Mouse (Mus musculus) gastrocnemius, adult 2 months (tissue): ENCODE results near the gene Igf2bp3. TPM values are rescaled to one million over a fixed set of nuclear protein-coding genes. Genes with fewer than 3 reads are reported as not detected.

Experiments used
- DNase-seq: peaks from one replicate; pipeline ENCODE4 v3.0.0; 2022
- H3K27ac ChIP-seq: fragments of 200-600 bp; 2 replicates; pipeline ENCODE4 v1.8.1; 2022; ENCODE audit warnings: mild to moderate bottlenecking
- H3K4me3 ChIP-seq: fragments of 200-600 bp; 2 replicates; pipeline ENCODE4 v1.8.1; 2022; ENCODE audit warnings: mild to moderate bottlenecking, moderate library complexity
- CTCF ChIP-seq: fragments of 200-600 bp; IDR thresholded peaks from 2 replicates; pipeline ENCODE4 v1.8.1; 2022; ENCODE audit warnings: antibody characterized with exemption, mild to moderate bottlenecking, moderate library complexity
- intact Hi-C: fragments of 180-260 bp; cut with DNase I; formaldehyde crosslinking; loops from one replicate; pipeline ENCODE4 v1.15.1; 2025
- total RNA-seq, 2 experiments: library from RNA; stranded (reverse); gene quantifications; 2 replicates each; pipeline ENCODE4 v1.2.3; 2021

The Igf2bp3 gene
- total RNA-seq, 2 experiments from 2014 or later: 0.06 to 0.13 TPM

DNA sequence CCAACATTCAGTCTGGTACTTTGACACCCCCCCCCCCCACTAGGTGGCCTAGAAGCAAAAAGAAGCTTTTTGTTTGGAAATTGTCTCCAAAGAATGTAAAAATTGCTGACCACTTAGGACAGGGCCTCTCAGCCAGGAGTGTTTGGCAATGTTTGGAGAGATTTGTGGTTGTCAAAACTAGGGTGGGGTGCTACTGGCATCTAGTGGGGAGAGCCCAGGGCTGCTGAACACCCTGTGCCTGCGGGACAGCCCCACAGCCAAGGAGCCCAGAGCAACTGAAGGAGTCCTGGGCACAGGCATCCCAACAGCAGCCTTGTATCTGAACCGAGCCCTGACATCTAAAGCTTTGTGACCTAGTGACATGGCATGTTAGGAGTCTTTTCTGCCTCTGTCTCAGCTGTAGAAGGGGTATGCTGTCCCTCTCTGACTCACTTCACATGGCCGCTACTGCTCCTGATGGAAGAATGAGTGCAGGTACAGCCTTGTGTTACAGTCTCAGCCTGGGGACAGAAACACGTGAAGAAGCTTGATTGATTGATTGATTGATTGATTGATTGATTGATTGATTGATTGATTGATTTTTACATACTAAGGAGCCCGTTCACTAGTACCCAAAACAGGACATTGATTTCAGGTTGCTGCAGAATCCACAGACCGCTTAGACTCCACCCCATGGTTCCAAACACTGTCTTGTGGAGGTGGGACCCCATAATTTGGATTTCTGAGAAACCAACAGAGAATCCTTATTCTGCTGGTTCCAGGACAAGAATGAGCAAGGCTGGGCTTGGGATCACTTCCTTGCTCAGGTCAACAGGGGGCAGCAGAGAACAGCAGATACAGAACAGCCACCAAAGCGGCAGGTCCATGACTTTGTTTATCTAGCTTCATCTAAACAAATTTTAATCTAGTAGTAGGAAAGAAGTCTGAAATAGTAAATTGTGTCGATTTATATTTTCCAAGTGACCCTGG is 157.4 kb downstream of the Igf2bp3 start:
- DNase-seq: peak; percentile 70
- no peak overlapping the region for H3K27ac ChIP-seq
- intact Hi-C loops: loop anchor here (1.0 to 10.0 kb wide), 4 partner anchors 85 to 337 kb away; partner anchors contain the start of gene Stk31

DNA sequence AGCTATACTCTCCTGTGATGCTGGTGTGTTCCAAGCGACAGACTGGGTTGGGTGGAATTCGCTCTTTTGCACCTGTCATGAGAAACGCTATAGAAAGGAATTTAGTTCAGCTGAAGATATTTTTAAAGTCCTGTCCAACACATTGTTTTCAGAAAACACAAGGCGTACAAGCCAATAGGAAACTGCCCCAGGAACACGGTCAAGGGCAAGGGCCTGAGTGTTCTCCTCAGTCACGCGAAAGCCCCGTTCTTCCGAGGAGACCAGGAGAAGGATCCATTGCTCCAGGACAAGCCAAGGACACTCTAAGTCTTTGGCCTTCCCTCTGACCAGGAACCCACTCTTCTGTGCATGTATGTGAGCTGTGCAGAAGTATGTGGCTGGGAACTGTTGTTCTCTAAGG is 158.7 kb downstream of the Igf2bp3 start:
- intact Hi-C loops: loop anchor here (5.0 to 10.0 kb wide), 3 partner anchors 86 to 339 kb away; partner anchors contain the start of gene Stk31
- Histone ChIP-seq H3K4me3 (no peak overlapping the region), H3K27ac (no peak overlapping the region)
- TF ChIP-seq CTCF: no peak
- no peak for DNase-seq

More for the DNA sequence above, 157.4 kb downstream of the Igf2bp3 start:
- no peak overlapping the region for H3K4me3 ChIP-seq
- peak; percentile 99 for TF ChIP-seq CTCF

DNA sequence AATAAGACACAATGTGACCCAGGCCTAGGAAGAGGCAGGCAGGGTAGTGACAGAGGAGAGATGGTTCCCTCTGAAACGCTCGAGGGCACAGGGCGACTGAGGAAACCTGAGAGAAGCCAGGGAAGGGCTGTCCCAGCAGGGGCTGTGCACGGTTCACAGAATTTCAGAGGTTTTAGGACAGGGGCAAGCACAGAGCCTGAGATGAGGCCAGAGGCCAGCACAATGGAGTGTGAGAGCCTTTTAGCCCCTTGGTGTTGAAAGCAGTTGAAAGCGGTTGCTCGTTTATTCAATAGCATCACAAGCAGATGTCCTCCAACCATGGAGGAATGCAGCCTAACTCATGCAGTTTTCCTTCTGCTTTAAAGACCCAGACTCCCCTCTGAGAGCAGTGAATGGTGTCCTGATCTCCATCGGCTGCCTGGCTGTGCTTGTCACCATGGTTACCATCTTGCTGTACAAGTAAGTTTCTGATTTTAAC is 159.5 kb downstream of the Igf2bp3 start:
- no peak for DNase-seq
- H3K4me3 ChIP-seq: no peak overlapping the region
- TF ChIP-seq CTCF: no peak
- H3K27ac ChIP-seq: no peak overlapping the region
- intact Hi-C loops: loop anchor here (5.0 to 10.0 kb wide), 3 partner anchors 87 to 340 kb away; partner anchors contain the start of gene Stk31

DNA sequence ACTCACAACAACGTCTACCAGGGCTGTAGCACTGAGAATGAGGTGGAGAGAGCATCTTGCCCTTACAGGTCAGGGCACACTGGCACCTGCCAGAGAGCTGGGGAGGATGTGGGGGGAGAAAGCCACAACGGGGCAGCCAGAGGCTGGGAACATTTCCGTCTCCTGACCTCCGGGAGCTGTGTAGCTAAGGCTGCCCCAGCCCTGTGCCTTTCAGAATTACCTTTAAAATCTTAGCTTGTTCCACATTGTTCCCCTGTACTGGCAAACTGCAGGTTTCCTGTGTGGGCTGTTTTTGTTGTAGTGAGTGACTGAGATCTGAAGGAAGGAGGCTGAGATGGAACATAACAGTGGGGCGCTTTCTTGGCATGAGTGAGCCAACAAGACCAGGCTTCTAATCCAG is 162.6 kb downstream of the Igf2bp3 start:
- intact Hi-C loops: loop anchor here (10.0 kb wide), 1 partner anchor 343 kb away; the partner anchor contains the start of gene Stk31
- no peak for DNase-seq
- Histone ChIP-seq H3K4me3 (no peak overlapping the region), H3K27ac (no peak overlapping the region)
- no peak for TF ChIP-seq CTCF

DNA sequence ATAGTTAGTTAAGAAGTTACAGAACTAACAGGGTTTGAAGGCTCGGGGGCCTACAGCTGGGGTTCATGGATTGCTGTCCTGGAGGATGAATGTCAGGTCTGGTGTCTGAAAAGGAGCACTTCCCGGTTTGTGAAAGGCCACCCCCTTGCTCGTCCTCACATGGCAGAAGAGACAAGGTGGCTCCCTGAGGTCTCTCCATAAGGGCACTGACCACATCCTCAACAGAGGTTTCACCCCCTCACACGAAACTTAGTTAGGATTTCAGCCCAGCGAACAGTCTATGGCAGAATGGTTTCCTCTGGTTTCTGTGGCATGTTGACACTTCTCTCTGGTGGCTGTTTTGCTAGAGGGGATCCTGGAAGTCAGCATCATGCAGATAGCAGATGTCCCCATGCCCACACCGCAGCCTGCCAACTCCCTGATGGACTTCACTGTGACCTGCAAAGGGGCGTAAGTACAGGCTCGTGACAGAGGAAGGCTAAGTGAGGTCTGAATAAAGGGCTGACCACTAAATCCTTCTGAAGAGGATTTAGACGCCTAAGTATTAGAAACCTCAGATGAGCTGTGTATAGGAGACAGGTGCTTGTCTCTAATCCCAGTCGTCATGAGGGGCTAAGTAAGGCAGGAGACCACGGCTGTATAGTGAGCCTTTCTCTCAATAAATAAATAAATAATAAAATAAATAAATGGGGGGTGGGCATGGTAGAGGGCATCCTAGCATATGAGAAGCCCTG is 163.9 kb downstream of the Igf2bp3 start:
- no peak overlapping the region for H3K27ac ChIP-seq
- TF ChIP-seq CTCF: no peak
- H3K4me3 ChIP-seq: no peak overlapping the region
- no peak for DNase-seq
- intact Hi-C loops: loop anchor here (10.0 kb wide), 1 partner anchor 344 kb away; the partner anchor contains the start of gene Stk31

DNA sequence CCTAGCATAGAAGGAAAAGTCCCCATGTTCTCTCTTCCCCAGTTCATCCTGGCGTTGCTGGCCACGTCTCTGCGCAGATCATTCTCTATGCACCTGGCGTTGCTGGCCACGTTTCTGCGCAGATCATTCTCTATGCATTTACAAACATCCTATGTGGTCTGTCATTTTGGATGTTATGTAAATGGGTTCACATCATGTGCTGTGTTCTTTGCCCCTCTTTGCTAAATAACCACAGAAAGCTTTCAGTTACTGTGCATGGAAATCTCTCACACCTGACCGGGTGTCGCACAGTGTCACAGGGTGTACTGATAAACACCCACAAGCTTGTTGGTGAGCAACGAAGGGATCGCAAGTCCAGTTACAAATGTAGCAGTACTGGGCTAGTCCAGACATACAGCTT is 166.4 kb downstream of the Igf2bp3 start:
- Histone ChIP-seq H3K27ac (no peak overlapping the region), H3K4me3 (no peak overlapping the region)
- TF ChIP-seq CTCF: no peak
- no peak for DNase-seq
- intact Hi-C loops: no loop called here

DNA sequence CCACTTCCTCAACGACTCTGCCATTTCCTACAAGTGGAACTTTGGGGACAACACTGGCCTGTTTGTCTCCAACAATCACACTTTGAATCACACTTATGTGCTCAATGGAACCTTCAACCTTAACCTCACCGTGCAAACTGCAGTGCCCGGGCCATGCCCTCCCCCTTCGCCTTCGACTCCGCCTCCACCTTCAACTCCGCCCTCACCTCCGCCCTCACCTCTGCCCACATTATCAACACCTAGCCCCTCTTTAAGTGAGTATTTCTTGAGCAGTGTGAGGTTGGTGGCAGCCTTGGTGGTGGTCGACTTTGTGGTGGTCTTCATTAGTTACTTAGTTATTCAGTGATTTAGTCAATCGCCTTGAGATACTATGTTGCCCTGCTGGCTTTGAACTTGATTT is 166.9 kb downstream of the Igf2bp3 start:
- no peak for DNase-seq
- H3K4me3 ChIP-seq: no peak overlapping the region
- TF ChIP-seq CTCF: no peak
- intact Hi-C loops: no loop called here
- H3K27ac ChIP-seq: no peak overlapping the region

DNA sequence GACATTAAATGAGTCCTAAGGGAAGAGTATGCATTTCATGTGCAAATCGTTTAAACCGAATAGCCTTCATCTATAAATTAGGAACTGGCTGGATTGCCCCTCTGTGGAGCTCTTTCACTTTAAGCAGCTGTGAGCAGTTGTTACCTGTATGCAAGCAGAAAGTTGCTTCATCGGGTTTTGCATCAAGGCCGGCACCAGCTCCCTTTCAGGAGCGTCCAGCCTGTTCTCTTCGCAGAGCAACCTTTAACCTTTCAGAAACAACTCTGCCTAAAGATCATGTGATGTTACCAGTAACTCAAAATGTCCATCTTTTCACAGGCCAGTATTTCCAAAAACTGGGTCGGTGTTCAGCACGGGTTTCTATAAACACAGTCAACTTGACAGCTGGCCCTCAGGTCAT is 167.8 kb downstream of the Igf2bp3 start:
- intact Hi-C loops: no loop called here

DNA sequence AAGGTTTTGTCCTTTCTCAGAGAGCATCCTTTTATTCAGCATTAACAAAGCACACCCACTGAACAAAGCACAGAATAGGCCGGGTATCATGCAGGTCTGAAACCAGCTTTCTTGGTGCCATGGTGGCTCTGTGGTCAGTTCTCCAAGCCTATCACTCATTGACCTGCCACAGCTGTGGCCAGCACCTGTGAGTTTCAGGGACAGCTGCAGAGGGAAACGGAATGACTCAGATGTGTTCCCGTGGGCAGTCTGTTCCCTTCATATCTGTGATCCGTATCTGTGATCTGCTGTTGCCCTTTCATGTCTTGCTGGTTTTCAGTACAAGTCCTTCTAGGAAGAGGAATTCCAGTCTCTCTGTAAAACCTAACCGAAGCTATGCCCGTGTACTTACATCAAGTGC is 168.3 kb downstream of the Igf2bp3 start:
- TF ChIP-seq CTCF: no peak
- no peak overlapping the region for H3K4me3 ChIP-seq
- intact Hi-C loops: no loop called here
- no peak overlapping the region for H3K27ac ChIP-seq
- no peak for DNase-seq

More for the DNA sequence above, 167.8 kb downstream of the Igf2bp3 start:
- Histone ChIP-seq H3K27ac (no peak overlapping the region), H3K4me3 (no peak overlapping the region)
- TF ChIP-seq CTCF: no peak
- no peak for DNase-seq

DNA sequence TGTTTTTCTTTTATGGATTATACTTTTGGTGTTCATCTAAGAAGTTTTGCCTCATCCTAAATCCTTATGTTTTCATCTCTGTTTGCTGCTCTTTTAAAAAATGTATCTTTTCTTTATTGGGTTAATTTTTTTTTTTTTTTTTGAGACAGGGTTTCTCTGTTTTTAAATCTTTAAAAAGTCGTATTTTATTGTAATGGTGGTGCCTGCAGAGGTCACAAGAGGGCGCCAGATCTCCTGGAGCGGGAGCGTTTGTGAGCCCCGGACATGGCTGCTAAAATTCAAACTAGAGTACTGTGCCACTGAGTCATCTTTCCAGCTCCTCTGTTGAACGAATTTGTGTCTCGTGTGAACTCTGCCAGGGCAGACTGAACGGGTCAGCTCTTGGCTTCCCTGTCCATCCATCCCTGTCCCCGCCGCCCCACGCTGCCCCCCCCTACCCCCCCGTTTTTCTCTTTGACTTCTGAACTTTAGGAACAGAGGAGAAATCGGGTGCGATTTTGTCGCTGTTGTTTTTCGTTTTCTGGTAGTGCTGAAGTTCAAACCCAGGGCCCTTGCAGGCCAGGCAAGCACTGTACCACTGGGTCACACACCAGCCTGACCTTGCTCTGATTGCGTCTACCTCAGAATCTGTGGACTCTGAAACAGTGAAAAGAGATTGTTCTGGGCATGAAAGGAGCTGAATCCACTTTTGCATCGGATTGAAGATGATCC is 175.1 kb downstream of the Igf2bp3 start:
- peak; percentile 85 for TF ChIP-seq CTCF
- peak; percentile 64 for DNase-seq
- intact Hi-C loops: no loop called here
- Histone ChIP-seq H3K4me3 (peak overlapping the region; percentile 61), H3K27ac (no peak overlapping the region)

DNA sequence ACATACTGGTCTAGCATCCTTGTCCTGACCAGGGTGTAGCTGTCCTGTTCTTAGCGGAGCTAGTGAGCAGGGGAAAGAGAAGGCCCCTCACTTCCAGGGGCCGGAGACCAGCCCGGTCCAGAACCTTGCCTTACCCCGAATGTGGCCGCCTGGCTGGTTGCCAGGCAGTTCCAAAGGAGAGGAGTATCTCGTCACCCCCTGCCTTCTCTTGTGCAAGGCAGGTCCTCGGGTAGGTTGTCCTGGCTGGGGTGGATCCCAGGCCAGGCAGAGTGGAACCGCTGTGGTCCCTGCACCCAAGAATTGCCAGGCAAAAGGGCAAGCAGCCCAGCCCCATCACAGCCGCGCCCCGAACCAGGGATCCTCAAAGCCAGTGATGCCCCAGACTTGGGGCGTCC is 177.5 kb downstream of the Igf2bp3 start:
- no peak for DNase-seq
- intact Hi-C loops: no loop called here
- TF ChIP-seq CTCF: no peak

More for the DNA sequence above, 177.5 kb downstream of the Igf2bp3 start:
- Histone ChIP-seq H3K4me3 (peak overlapping the region; percentile 62), H3K27ac (0 out of 2 replicates have a peak overlapping the region, but pooled peaks have one; percentile 53)
